Mouse (Mus musculus) forebrain, embryonic 10.5 days (tissue): ENCODE measurements around the gene Rnf8. TPM values are rescaled to one million over a fixed set of nuclear protein-coding genes. Genes with fewer than 3 reads are reported as not detected.

ENCODE experiments used
- DNase-seq: peaks from one replicate; pipeline ENCODE4 v3.0.0-alpha.2; 2017; ENCODE audit warnings: low spot score; ENCODE audit errors: extremely low spot score
- H3K27ac ChIP-seq: fragments of 300-500 bp; sonication (generic); 2 replicates; pipeline ENCODE4 v1.5.1; 2016; ENCODE audit warnings: mild to moderate bottlenecking
- H3K27me3 ChIP-seq: fragments of 300-500 bp; sonication (generic); 2 replicates; pipeline ENCODE4 v1.6.1; 2016; ENCODE audit warnings: mild to moderate bottlenecking; ENCODE audit not compliant: poor library complexity, severe bottlenecking
- H3K36me3 ChIP-seq: fragments of 300-500 bp; sonication (generic); replicated peaks from 2 replicates; pipeline ENCODE4 v1.6.1; 2016; ENCODE audit warnings: mild to moderate bottlenecking, moderate library complexity
- H3K4me1 ChIP-seq: fragments of 300-500 bp; sonication (generic); 2 replicates; pipeline ENCODE4 v1.6.1; 2016
- H3K4me3 ChIP-seq: fragments of 300-500 bp; sonication (generic); 2 replicates; pipeline ENCODE4 v1.5.1; 2016; ENCODE audit warnings: mild to moderate bottlenecking, moderate library complexity
- H3K9me3 ChIP-seq: fragments of 300-500 bp; sonication (generic); 2 replicates; pipeline ENCODE4 v1.6.1; 2016; ENCODE audit warnings: mild to moderate bottlenecking, moderate library complexity
- WGBS: fragments of 180-500 bp; shearing (Covaris S2); methylation state at CpG from one replicate; pipeline ENCODE4 v1.1.7; 2016; 5-methylcytosine and 5-hydroxymethylcytosine counted together
- microRNA-seq: library from miRNA; unstranded; fragments of <30 nt; microRNA quantifications from one replicate; pipeline ENCODE4, GENCODE M21; 2017
- polyA plus RNA-seq: library from polyadenylated mRNA; unstranded; fragments of >200 nt; fragmentation: Nextera tagmentation; extraction: Ambion mirVana; gene quantifications from 2 replicates; pipeline ENCODE4 v1.2.1, GENCODE M21; 2016

Gene Rnf8
- polyA plus RNA-seq, 1 experiment from 2014 or later: 124 TPM

GRCm38 (mm10) chr17:29692827-29693226 is 78.2 kb downstream of the Rnf8 start:
- WGBS: 95% methylated on average over 2 of the region's 2 CpGs
- no peaks in the 10 kb centered on the region for H3K27me3 ChIP-seq
- H3K9me3 ChIP-seq: no peaks in the 10 kb centered on the region
- H3K4me1 ChIP-seq: no peaks in the 10 kb centered on the region
- H3K36me3 ChIP-seq: peaks cover 99% of the 10 kb centered on the region
- H3K27ac ChIP-seq: no peak overlapping the region
- H3K4me3 ChIP-seq: no peak overlapping the region
- no peak for DNase-seq

GRCm38 (mm10) chr17:29693571-29693970 is 79.0 kb downstream of the Rnf8 start:
- Histone ChIP-seq H3K36me3 (peaks cover 99% of the 10 kb centered on the region), H3K27me3 (no peaks in the 10 kb centered on the region), H3K27ac (no peak overlapping the region), H3K4me1 (no peaks in the 10 kb centered on the region), H3K9me3 (no peaks in the 10 kb centered on the region), H3K4me3 (no peak overlapping the region)
- no peak for DNase-seq
- 82% methylated on average over 2 of the region's 2 CpGs for WGBS

GRCm38 (mm10) chr17:29694516-29694915 is 79.9 kb downstream of the Rnf8 start:
- Histone ChIP-seq H3K27me3 (no peaks in the 10 kb centered on the region), H3K27ac (no peak overlapping the region), H3K4me3 (no peak overlapping the region), H3K36me3 (peaks cover 99% of the 10 kb centered on the region), H3K9me3 (no peaks in the 10 kb centered on the region), H3K4me1 (no peaks in the 10 kb centered on the region)
- 83% methylated on average over 4 of the region's 4 CpGs for WGBS
- DNase-seq: no peak

Small RNA genes within 50 kb of the gene (microRNA-seq; reads per million reads assigned to microRNA genes)
- not detected for gene Mir7667

Other genes starting within 250 kb of the Rnf8 start
- 32.2 and 33.1 TPM in 2 replicates for gene Pim1, start 124.0 kb upstream of the Rnf8 start, polyA plus RNA-seq
- not detected in 2 replicates for gene Gm17657, start 65.2 kb upstream of the Rnf8 start, polyA plus RNA-seq
- 18.3 and 19.3 TPM in 2 replicates for gene Tbc1d22b, start 65.0 kb upstream of the Rnf8 start, polyA plus RNA-seq
- 1.0 and 1.2 TPM in 2 replicates for gene Tmem217, start 62.4 kb upstream of the Rnf8 start, polyA plus RNA-seq
- 3.6 and 3.9 TPM in 2 replicates for gene Gm28043, start 86 bp downstream of the Rnf8 start, polyA plus RNA-seq
- 139 and 156 TPM in 2 replicates for gene Cmtr1, start 45.8 kb downstream of the Rnf8 start, polyA plus RNA-seq
- gene Ccdc167, start 102.3 kb downstream of the Rnf8 start, polyA plus RNA-seq: 16.0 and 17.9 TPM in 2 replicates